ENCODE assay signal across 8 mouse cellular contexts in genomic region chr4:130139214-130139492, GRCm38 (mm10). TPM values are rescaled to one million over a fixed set of nuclear protein-coding genes. Genes with fewer than 3 reads are reported as not detected.
DNase-seq lines count a peak whose midpoint lies in the region; ATAC-seq and TF ChIP-seq lines count a peak whose summit lies in the region.

TSS of gene Hcrtr1 (minus strand) at chr4:130139359.

- ATAC-seq in neural tube, embryonic 11.5 days (ENCODE audit: insufficient read depth, low FRiP score, low TSS enrichment) = no peak
- ATAC-seq in limb, embryonic 12.5 days (ENCODE audit: insufficient number of reproducible peaks, insufficient read depth, low FRiP score, low TSS enrichment, low read depth) = no peak
- ATAC-seq in stomach, embryonic 15.5 days (ENCODE audit: insufficient read depth, low FRiP score, low read depth) = no peak

- no peak for TF ChIP-seq POLR2A in cerebellum, adult 2 months (IDR thresholded peaks at IDR 0.05; ENCODE audit: borderline replicate concordance, insufficient read depth, low read length)

- 0 out of 2 replicates have a peak, but pooled peaks cover 3% of the 10 kb centered on the region for H3K4me1 ChIP-seq in cerebellum, adult 2 months (ENCODE audit: control insufficient read depth, insufficient read depth, low read length)
- peaks cover 9% of the 10 kb centered on the region for H3K4me1 ChIP-seq in neural tube, embryonic 11.5 days (ENCODE audit: control insufficient read depth, insufficient read depth, low read length)
- peaks cover 13% of the 10 kb centered on the region for H3K4me1 ChIP-seq in limb, embryonic 12.5 days (replicated peaks)
- peaks cover 9% of the 10 kb centered on the region for H3K4me1 ChIP-seq in stomach, embryonic 15.5 days

- H3K9me3 ChIP-seq in neural tube, embryonic 11.5 days (ENCODE audit: control insufficient read depth, low read length) = no peaks in the 10 kb centered on the region
- no peaks in the 10 kb centered on the region for H3K9me3 ChIP-seq in limb, embryonic 12.5 days
- no peaks in the 10 kb centered on the region for H3K9me3 ChIP-seq in stomach, embryonic 15.5 days

- H3K4me3 ChIP-seq in cerebellum, adult 2 months (replicated peaks; ENCODE audit: insufficient read depth, low read depth, low read length) = peak within 1 kb of the TSS; percentile 48
- H3K4me3 ChIP-seq in neural tube, embryonic 11.5 days (ENCODE audit: low read depth, low read length) = peak within 1 kb of the TSS; percentile 34
- peak within 1 kb of the TSS; percentile 42 for H3K4me3 ChIP-seq in limb, embryonic 12.5 days (replicated peaks)
- peak within 1 kb of the TSS; percentile 32 for H3K4me3 ChIP-seq in stomach, embryonic 15.5 days (replicated peaks)

- H3K27me3 ChIP-seq in cerebellum, adult 2 months (ENCODE audit: control insufficient read depth, insufficient read depth, low read length) = no peaks in the 10 kb centered on the region; the same call in 1 of the 2 replicates
- H3K27me3 ChIP-seq in neural tube, embryonic 11.5 days (ENCODE audit: control insufficient read depth, insufficient read depth, low read length) = peaks cover 38% of the 10 kb centered on the region
- peaks cover 72% of the 10 kb centered on the region for H3K27me3 ChIP-seq in limb, embryonic 12.5 days
- H3K27me3 ChIP-seq in stomach, embryonic 15.5 days (replicated peaks) = peaks cover 28% of the 10 kb centered on the region

- H3K27ac ChIP-seq in cerebellum, adult 2 months (ENCODE audit: insufficient read depth, low read length) = no peak within 1 kb of the TSS
- no peak within 1 kb of the TSS for H3K27ac ChIP-seq in neural tube, embryonic 11.5 days (ENCODE audit: low read depth, low read length)
- H3K27ac ChIP-seq in limb, embryonic 12.5 days = no peak within 1 kb of the TSS
- H3K27ac ChIP-seq in stomach, embryonic 15.5 days = no peak within 1 kb of the TSS

- 3% methylated on average over 14 of the region's 15 CpGs for WGBS in cerebellum, adult 2 months
- under 1% methylated on average over 14 of the region's 15 CpGs for WGBS in neural tube, embryonic 11.5 days
- 2% methylated on average over 15 of the region's 15 CpGs for WGBS in limb, embryonic 12.5 days
- WGBS in stomach, embryonic 15.5 days = 4% methylated on average over 14 of the region's 15 CpGs

- TF ChIP-seq CTCF in cerebellum, adult 2 months (IDR thresholded peaks at IDR 0.05; ENCODE audit: borderline replicate concordance, insufficient read depth, low read depth, low read length) = no peak

- no peaks in the 10 kb centered on the region for H3K36me3 ChIP-seq in neural tube, embryonic 11.5 days (ENCODE audit: control insufficient read depth, insufficient read depth, low read length)
- no peaks in the 10 kb centered on the region for H3K36me3 ChIP-seq in limb, embryonic 12.5 days
- no peaks in the 10 kb centered on the region for H3K36me3 ChIP-seq in stomach, embryonic 15.5 days

- peak within 1 kb of the TSS; percentile 35; the same call in 1 of the 2 replicates for H3K9ac ChIP-seq in neural tube, embryonic 11.5 days (ENCODE audit: low read length)
- peak within 1 kb of the TSS; percentile 50 for H3K9ac ChIP-seq in limb, embryonic 12.5 days (replicated peaks)
- no peak within 1 kb of the TSS; the same call in 1 of the 2 replicates for H3K9ac ChIP-seq in stomach, embryonic 15.5 days

- DNase-seq in cerebellum, adult 2 months = no peak
- DNase-seq in cerebellum, postnatal 25 days = no peak
- no peak for DNase-seq in neural tube, embryonic 11.5 days (ENCODE audit: low spot score)
- DNase-seq in neural tube, embryonic 10.5 days (ENCODE audit: extremely low spot score, low spot score) = no peak
- no peak for DNase-seq in frontal cortex, adult 2 months (ENCODE audit: extremely low spot score in 1 of 2, low spot score in 1 of 2)
- no peak for DNase-seq in cerebellum, postnatal 4 days (ENCODE audit: low spot score in 2 of 2)

- H3K4me2 ChIP-seq in neural tube, embryonic 11.5 days (ENCODE audit: low read depth) = peak within 1 kb of the TSS; percentile 71
- H3K4me2 ChIP-seq in limb, embryonic 12.5 days = peak within 1 kb of the TSS; percentile 75
- peak within 1 kb of the TSS; percentile 79 for H3K4me2 ChIP-seq in stomach, embryonic 15.5 days

RNA-seq across cellular contexts. Expression of gene Hcrtr1, which starts in this region (rescaled TPM):
- polyA plus RNA-seq in cerebellum, adult 2 months (2012; rRNA removed) = 4.3 and 5.2 TPM in 2 replicates
- 0.20 and 0.49 TPM in 2 replicates for polyA plus RNA-seq in neural tube, embryonic 11.5 days (2014; fragmentation: Nextera tagmentation; extraction: Ambion mirVana)
- polyA plus RNA-seq in limb, embryonic 12.5 days (2016; fragmentation: Nextera tagmentation; extraction: Ambion mirVana) = not detected in 2 replicates
- polyA plus RNA-seq in stomach, embryonic 15.5 days (2015; fragmentation: Nextera tagmentation; extraction: Ambion mirVana) = 0.23 and 0.42 TPM in 2 replicates
- polyA plus RNA-seq in frontal cortex, adult 2 months (2012; rRNA removed) = 2.8 and 3.9 TPM in 2 replicates
